Mouse (Mus musculus) c-Kit-positive CD71-positive TER-119-positive erythroid progenitor cells, embryonic 14.5 days (primary cell): Measurements from ENCODE around the gene Elob.
A peak's percentile ranks its signal among the peaks of the same experiment; 100 is the strongest.

Experiments
- DNase-seq: peaks from one replicate; pipeline ENCODE4 v3.0.0-alpha.2; 2013; ENCODE audit warnings: low spot score

The Elob gene

DNA sequence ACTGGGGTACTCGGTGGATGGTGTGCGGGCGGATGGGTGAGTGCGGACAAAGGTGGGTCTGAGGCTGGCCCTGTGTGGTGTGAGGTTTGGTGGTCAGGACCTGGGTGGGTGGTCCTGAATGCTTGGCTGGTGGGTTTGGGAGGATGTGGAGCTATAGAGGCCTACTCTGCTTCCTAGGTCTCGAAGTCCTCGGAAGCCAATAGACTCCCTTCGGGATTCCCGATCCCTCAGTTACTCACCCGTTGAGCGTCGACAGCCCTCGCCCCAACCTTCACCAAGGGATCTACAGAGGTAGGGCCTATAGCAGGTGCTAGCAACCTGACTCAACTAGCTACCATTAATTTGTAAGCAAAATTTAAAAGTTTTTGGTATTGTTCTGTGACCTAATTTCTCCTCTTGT lies 5.3 kb downstream of the Elob start:
- no peak for DNase-seq

DNA sequence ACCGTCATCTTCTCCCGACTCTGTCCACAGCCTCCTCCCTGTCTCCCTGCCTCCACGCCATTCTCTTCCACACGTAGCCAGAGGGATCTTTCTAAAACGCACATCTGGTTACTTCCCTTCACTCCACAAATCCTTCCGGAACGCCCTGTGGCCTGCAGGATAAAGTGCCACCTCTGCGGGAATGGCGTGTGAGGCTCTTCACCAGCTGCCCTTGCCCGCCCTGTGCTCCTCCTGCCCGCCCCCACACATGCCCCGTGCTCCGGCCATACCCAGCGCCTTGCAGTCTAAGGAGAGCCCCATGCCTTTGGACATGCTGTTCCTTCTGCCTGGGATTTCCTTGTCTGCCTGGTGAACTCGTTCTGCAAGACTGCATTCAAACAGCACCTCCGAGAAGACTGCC lies 5.9 kb downstream of the Elob start:
- no peak for DNase-seq

GRCm38 (mm10) chr17:23822094-23822493 lies 6.8 kb downstream of the Elob start:
- no peak for DNase-seq

GRCm38 (mm10) chr17:23820731-23821130 lies 8.2 kb downstream of the Elob start:
- DNase-seq, result no peak

DNA sequence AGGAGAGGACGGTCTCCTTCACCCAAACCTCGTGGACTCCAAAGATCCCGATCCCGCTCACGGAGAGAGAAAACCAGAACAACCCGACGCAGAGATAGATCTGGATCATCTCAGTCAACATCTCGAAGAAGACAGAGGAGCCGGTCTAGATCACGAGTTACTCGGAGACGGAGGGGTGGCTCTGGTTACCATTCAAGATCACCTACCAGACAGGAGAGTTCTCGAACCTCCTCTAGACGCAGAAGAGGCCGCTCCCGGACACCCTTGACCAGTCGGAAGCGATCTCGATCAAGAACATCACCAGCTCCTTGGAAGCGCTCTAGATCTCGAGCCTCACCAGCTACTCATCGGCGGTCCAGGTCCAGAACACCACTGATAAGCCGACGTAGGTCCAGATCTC lies 9.7 kb downstream of the Elob start:
- DNase-seq, result no peak

DNA sequence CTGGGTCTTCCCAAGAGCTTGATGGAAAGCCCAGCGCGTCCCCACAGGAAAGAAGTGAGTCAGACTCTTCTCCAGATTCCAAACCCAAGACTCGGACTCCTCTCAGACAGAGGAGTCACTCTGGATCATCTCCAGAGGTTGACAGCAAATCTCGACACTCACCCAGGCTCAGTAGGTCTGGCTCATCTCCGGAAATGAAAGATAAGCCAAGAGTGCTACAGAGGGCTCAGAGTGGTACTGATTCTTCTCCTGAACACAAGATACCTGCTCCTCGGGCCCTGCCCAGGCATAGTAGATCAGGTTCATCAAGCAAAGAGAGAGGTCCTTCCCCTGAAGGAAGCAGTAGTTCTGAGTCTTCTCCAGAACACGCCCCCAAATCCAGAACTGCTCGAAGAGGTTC lies 10.4 kb downstream of the Elob start:
- no peak for DNase-seq

DNA sequence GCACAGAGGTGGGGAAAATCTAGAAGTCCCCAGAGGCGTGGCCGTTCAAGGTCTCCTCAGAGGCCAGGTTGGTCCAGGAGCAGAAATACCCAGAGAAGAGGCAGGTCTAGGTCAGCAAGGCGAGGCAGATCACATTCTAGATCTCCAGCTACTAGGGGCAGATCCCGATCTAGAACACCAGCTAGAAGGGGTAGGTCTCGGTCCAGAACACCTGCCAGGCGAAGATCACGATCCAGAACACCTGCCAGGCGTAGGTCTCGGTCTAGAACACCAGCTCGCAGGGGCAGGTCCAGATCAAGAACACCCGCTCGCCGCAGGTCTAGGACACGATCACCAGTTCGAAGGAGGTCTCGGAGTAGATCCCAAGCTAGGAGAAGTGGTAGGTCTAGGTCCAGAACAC lies 13.3 kb downstream of the Elob start:
- no peak for DNase-seq

- no peak for DNase-seq
Measured at GRCm38 (mm10) chr17:23807918-23808317, 21.0 kb downstream of the Elob start.

DNA sequence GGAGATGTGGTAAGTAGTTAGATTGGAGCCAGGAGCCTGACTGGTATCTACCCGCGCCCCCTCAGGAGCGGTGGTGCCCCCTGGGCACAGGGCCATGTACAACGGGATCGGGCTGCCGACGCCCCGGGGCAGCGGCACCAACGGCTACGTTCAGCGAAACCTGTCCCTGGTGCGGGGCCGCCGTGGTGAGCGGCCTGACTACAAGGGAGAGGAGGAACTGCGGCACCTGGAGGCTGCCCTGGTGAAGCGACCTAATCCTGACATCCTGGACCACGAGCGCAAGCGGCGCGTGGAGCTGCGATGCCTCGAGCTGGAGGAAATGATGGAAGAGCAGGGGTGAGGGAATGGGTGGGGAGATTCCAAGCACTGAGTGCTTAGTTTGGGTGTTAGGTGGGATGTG lies 22.1 kb downstream of the Elob start:
- no peak for DNase-seq

DNA sequence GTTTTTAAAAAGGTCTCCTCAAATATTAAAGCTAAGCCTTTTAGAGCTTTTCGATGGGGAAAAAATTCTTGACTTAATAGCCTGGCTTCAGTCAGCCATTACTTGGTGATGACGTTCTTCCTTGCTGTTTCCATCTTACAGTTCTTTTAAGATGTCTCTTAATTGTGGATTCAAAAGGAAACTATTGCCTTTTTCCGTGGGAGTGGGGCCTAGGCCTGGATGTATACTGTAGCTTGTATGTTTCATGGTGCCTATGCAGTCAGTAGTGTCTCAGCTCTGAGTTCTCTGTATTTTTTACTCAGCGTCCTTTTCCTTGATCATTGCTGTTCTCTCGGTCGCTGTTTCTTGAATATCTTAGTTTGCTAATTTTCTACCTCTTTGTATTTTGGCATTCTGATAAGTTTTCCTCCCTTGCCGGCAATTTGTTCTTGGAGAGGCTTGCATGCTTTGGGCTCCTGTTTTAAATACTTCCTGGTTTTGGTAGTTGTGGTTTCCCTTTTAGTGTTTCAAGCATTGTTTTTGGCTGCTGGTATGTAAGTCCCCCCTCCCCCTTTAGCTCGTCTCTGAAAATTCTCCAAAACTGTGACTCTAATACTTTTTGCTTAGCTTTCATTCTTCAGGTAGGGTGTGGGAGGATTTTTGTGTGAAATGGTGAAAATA lies 24.4 kb downstream of the Elob start:
- DNase-seq, result no peak

GRCm38 (mm10) chr17:23803366-23804041 lies 25.4 kb downstream of the Elob start:
- DNase-seq, result peak; percentile 81

DNA sequence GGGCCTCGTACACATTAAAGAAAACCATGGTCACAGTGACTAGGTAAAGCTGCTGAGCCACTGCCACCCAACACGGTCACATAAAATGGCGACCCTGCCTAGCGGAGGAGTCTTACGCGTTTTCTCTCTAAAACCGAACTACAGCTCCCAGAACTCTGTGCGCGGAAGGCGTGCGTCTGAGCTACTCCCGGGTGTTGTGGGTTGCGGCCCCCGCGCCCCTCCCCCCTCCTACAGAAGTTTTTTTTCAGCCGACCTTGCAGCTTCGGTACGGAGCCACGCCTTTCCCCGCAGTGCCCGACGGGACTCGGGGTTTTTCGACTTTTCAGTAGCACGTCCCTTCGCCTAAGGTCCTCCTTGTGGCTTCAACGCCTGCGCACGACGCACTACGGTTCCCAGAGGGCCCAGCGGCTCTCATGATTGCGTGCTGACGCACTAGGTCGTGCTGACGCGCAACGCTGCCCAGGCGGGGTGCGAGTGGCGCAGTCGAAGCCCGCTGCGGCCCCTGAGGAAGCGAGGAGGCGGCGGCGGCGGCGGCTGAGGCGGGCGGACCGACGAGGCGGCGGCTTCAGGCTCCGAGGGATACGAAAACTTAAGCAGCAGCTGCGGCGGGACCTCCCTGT lies 26.1 kb downstream of the Elob start:
- peak; percentile 94 for DNase-seq

DNA sequence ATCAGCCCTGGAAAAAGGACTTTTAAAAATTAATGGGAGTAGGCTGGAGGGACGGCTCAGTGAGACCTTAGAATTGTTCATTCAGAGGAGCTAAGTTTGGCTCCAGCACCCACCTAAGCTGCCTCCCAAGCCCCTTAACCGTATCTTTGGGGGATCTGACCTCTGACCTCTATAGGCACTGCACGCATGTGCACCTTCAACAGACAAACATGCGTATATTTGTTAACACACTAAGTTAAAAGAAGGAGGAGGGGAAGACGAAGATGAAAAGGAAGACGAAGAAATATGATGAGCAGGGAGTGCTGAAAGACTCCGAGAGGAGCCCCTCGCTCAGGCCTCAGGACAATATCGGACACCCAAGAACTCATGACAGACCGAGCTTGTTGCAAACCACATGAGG lies 27.3 kb downstream of the Elob start:
- no peak for DNase-seq

DNA sequence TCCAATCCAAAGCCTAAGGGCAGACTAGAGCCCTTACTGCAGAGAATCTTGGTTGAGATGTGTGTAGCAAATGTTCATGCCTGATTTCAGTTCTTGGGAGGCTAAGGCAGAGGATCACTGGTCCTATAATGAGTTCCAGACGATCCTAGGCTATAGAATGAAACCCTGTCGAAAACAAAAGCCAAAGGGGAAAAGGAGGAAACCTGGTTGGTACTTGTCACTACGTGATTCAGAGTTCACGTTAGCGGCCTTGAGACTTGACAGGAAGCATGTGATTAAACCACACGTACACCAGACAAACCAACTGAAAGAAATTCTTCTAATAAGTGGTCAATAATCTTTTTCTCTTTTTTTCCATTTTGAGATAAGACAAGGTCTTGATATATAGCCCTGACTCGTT lies 31.6 kb downstream of the Elob start:
- no peak for DNase-seq

- no peak for DNase-seq
Measured at GRCm38 (mm10) chr17:23795323-23795722, 33.6 kb downstream of the Elob start.

DNA sequence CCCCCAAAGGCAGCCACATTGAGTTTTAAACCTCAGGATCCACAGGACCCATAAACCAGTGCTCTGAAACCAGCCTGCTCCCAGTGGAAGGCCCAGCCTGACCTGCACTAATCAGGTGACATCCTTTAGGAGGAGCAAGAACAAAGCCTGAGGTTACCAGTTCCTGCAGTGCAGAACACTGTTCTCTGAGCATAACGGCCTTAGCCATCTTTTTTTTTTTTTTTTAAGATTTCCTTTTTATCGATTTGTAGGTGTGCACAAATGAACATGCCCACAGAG lies 37.9 kb downstream of the Elob start:
- no peak for DNase-seq

- DNase-seq, result no peak
Measured at GRCm38 (mm10) chr17:23790269-23791078, 38.5 kb downstream of the Elob start, which contains the start of gene Srrm2. Gene Srrm2 (plus strand): TSS chr17:23790532.

DNA sequence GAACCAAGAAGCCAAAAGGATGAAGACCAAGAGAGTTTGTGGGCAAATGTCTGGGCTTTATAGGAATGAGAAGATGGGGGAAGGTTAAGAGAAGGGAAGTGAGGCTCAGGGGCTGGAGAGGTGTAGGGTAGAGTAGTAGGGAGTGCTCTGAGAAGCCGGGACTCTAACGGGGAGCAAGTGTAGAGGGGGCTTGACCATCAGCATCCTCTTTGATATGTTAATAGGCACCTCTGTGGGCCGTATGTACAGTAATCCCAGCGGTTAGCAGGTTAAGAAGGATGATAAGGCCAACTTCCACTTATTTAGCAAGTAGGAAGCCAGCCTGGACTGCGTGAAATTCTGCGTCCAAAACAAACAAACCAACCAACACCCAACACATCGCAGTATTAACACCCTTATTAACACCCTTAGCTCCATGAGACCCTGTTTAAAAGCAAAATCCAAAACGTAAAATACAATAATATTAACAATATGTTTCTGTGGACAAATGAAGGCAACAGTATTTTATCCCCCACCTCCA lies 39.1 kb downstream of the Elob start:
- DNase-seq, result no peak

GRCm38 (mm10) chr17:23788973-23789372 lies 40.0 kb downstream of the Elob start:
- no peak for DNase-seq

GRCm38 (mm10) chr17:23786510-23786931 lies 42.4 kb downstream of the Elob start:
- DNase-seq, result no peak

GRCm38 (mm10) chr17:23785561-23786471 lies 43.1 kb downstream of the Elob start, which contains the start of gene Flywch2:
Gene Flywch2 (minus strand): TSS chr17:23786081.
- peak; percentile 73 for DNase-seq
